Mouse (Mus musculus): ENCODE measurements around the gene Nbas. TPM values are rescaled to one million over a fixed set of nuclear protein-coding genes. Genes with fewer than 3 reads are reported as not detected.

Nbas gene
- total and polyA plus RNA-seq, 3 experiments, result 12.8 to 33.6 (median 28.9) TPM

GRCm38 (mm10) chr12:13564330-13564729, 295.4 kb downstream of the Nbas start:
- TF ChIP-seq CTCF (IDR thresholded peaks at IDR 0.05) (no peak), EP300 (IDR thresholded peaks at IDR 0.05; ENCODE audit: insufficient read depth, low read depth, low read length) (no peak), POLR2A (IDR thresholded peaks at IDR 0.05; ENCODE audit: insufficient read depth, low read depth, low read length) (no peak)
- H3K79me2 ChIP-seq (replicated peaks; ENCODE audit: control insufficient read depth, insufficient read depth, low read length), result no peaks in the 10 kb centered on the region
- H3K4me3 ChIP-seq, result no peak overlapping the region
- H3K36me3 ChIP-seq (ENCODE audit: control insufficient read depth, insufficient read depth, low read length), result no peaks in the 10 kb centered on the region
- H3K9ac ChIP-seq (ENCODE audit: low read depth, low read length), result no peak overlapping the region
- WGBS, result 88% methylated on average over 2 of the region's 2 CpGs
- intact Hi-C loops (cut with DNase I), result no loop called here
- H3K27me3 ChIP-seq (ENCODE audit: control insufficient read depth, insufficient read depth, low read length), result no peaks in the 10 kb centered on the region
- H3K4me1 ChIP-seq (ENCODE audit: control insufficient read depth, insufficient read depth, low read length), result no peaks in the 10 kb centered on the region
- no peak for DNase-seq
- H3K27ac ChIP-seq, result no peak overlapping the region

GRCm38 (mm10) chr12:13566421-13566820, 297.5 kb downstream of the Nbas start:
- no peak overlapping the region for H3K9ac ChIP-seq (ENCODE audit: low read depth, low read length)
- no peak overlapping the region for H3K4me3 ChIP-seq
- H3K79me2 ChIP-seq (replicated peaks; ENCODE audit: control insufficient read depth, insufficient read depth, low read length), result no peaks in the 10 kb centered on the region
- intact Hi-C loops (cut with DNase I), result no loop called here
- no peak for DNase-seq
- 88% methylated on average over 7 of the region's 7 CpGs for WGBS
- no peak overlapping the region for H3K27ac ChIP-seq
- no peaks in the 10 kb centered on the region for H3K27me3 ChIP-seq (ENCODE audit: control insufficient read depth, insufficient read depth, low read length)
- no peaks in the 10 kb centered on the region for H3K36me3 ChIP-seq (ENCODE audit: control insufficient read depth, insufficient read depth, low read length)
- TF ChIP-seq POLR2A (IDR thresholded peaks at IDR 0.05; ENCODE audit: insufficient read depth, low read depth, low read length), result no peak
- no peak for TF ChIP-seq EP300 (IDR thresholded peaks at IDR 0.05; ENCODE audit: insufficient read depth, low read depth, low read length)
- TF ChIP-seq CTCF (IDR thresholded peaks at IDR 0.05), result no peak
- H3K4me1 ChIP-seq (ENCODE audit: control insufficient read depth, insufficient read depth, low read length), result no peaks in the 10 kb centered on the region

- H3K79me2 ChIP-seq (replicated peaks; ENCODE audit: control insufficient read depth, insufficient read depth, low read length), result no peaks in the 10 kb centered on the region
- no peaks in the 10 kb centered on the region for H3K4me1 ChIP-seq (ENCODE audit: control insufficient read depth, insufficient read depth, low read length)
- H3K4me3 ChIP-seq, result no peak overlapping the region
- intact Hi-C loops (cut with DNase I), result no loop called here
- H3K27me3 ChIP-seq (ENCODE audit: control insufficient read depth, insufficient read depth, low read length), result no peaks in the 10 kb centered on the region
- no peak overlapping the region for H3K27ac ChIP-seq
- TF ChIP-seq POLR2A (IDR thresholded peaks at IDR 0.05; ENCODE audit: insufficient read depth, low read depth, low read length) (no peak), EP300 (IDR thresholded peaks at IDR 0.05; ENCODE audit: insufficient read depth, low read depth, low read length) (no peak), CTCF (IDR thresholded peaks at IDR 0.05) (no peak)
- no peak for DNase-seq
- H3K9ac ChIP-seq (ENCODE audit: low read depth, low read length), result no peak overlapping the region
- WGBS, result 79% methylated on average over 4 of the region's 4 CpGs
- H3K36me3 ChIP-seq (ENCODE audit: control insufficient read depth, insufficient read depth, low read length), result no peaks in the 10 kb centered on the region
Observed at GRCm38 (mm10) chr12:13575158-13575557, 306.2 kb downstream of the Nbas start.

GRCm38 (mm10) chr12:13575605-13576600, 307.0 kb downstream of the Nbas start:
- no peaks in the 10 kb centered on the region for H3K27me3 ChIP-seq (ENCODE audit: control insufficient read depth, insufficient read depth, low read length)
- TF ChIP-seq EP300 (IDR thresholded peaks at IDR 0.05; ENCODE audit: insufficient read depth, low read depth, low read length) (no peak), CTCF (IDR thresholded peaks at IDR 0.05) (no peak), POLR2A (IDR thresholded peaks at IDR 0.05; ENCODE audit: insufficient read depth, low read depth, low read length) (no peak)
- no peaks in the 10 kb centered on the region for H3K36me3 ChIP-seq (ENCODE audit: control insufficient read depth, insufficient read depth, low read length)
- H3K4me1 ChIP-seq (ENCODE audit: control insufficient read depth, insufficient read depth, low read length), result no peaks in the 10 kb centered on the region
- 87% methylated on average over 5 of the region's 5 CpGs for WGBS
- no peak overlapping the region for H3K4me3 ChIP-seq
- no peak overlapping the region for H3K9ac ChIP-seq (ENCODE audit: low read depth, low read length)
- H3K79me2 ChIP-seq (replicated peaks; ENCODE audit: control insufficient read depth, insufficient read depth, low read length), result no peaks in the 10 kb centered on the region
- intact Hi-C loops (cut with DNase I), result no loop called here
- DNase-seq, result no peak
- no peak overlapping the region for H3K27ac ChIP-seq

- 65% methylated on average over 4 of the region's 4 CpGs for WGBS
- Histone ChIP-seq H3K4me1 (ENCODE audit: control insufficient read depth, insufficient read depth, low read length) (no peaks in the 10 kb centered on the region), H3K36me3 (ENCODE audit: control insufficient read depth, insufficient read depth, low read length) (no peaks in the 10 kb centered on the region), H3K9ac (ENCODE audit: low read depth, low read length) (no peak overlapping the region), H3K27ac (no peak overlapping the region), H3K4me3 (no peak overlapping the region), H3K27me3 (ENCODE audit: control insufficient read depth, insufficient read depth, low read length) (no peaks in the 10 kb centered on the region), H3K79me2 (replicated peaks; ENCODE audit: control insufficient read depth, insufficient read depth, low read length) (no peaks in the 10 kb centered on the region)
- intact Hi-C loops (cut with DNase I), result no loop called here
- TF ChIP-seq EP300 (IDR thresholded peaks at IDR 0.05; ENCODE audit: insufficient read depth, low read depth, low read length) (no peak), CTCF (IDR thresholded peaks at IDR 0.05) (no peak), POLR2A (IDR thresholded peaks at IDR 0.05; ENCODE audit: insufficient read depth, low read depth, low read length) (no peak)
- DNase-seq, result no peak
Observed at GRCm38 (mm10) chr12:13576761-13577160, 307.8 kb downstream of the Nbas start.

- H3K27me3 ChIP-seq (ENCODE audit: control insufficient read depth, insufficient read depth, low read length), result no peaks in the 10 kb centered on the region
- no peaks in the 10 kb centered on the region for H3K4me1 ChIP-seq (ENCODE audit: control insufficient read depth, insufficient read depth, low read length)
- WGBS, result 97% methylated on average over 1 of the region's 1 CpGs
Observed at GRCm38 (mm10) chr12:13580796-13581195, 311.9 kb downstream of the Nbas start.

More at GRCm38 (mm10) chr12:13580796-13581195, 311.9 kb downstream of the Nbas start:
- Histone ChIP-seq H3K9ac (ENCODE audit: low read depth, low read length) (no peak overlapping the region), H3K27ac (no peak overlapping the region), H3K79me2 (replicated peaks; ENCODE audit: control insufficient read depth, insufficient read depth, low read length) (no peaks in the 10 kb centered on the region), H3K36me3 (ENCODE audit: control insufficient read depth, insufficient read depth, low read length) (no peaks in the 10 kb centered on the region), H3K4me3 (no peak overlapping the region)
- intact Hi-C loops (cut with DNase I), result no loop called here
- no peak for DNase-seq
- TF ChIP-seq CTCF (IDR thresholded peaks at IDR 0.05) (no peak), POLR2A (IDR thresholded peaks at IDR 0.05; ENCODE audit: insufficient read depth, low read depth, low read length) (no peak), EP300 (IDR thresholded peaks at IDR 0.05; ENCODE audit: insufficient read depth, low read depth, low read length) (no peak)
